Mouse (Mus musculus): Measurements from ENCODE around the gene Trim80. TPM values are rescaled to one million over a fixed set of nuclear protein-coding genes. Genes with fewer than 3 reads are reported as not detected.
A peak's percentile ranks its signal among the peaks of the same experiment; 100 is the strongest.
"Not testable (repeated sequence)": the region's sequence is repeated elsewhere in the genome, so short reads cannot be mapped to it uniquely, and the experiment has no call there.

Gene Trim80
- total RNA-seq, 4 experiments from 2014 or later, result not detected

GRCm38 (mm10) chr11:115429307-115429706, 11.0 kb upstream of the Trim80 start:
- DNase-seq, result no peak

- DNase-seq, result no peak
Measured at GRCm38 (mm10) chr11:115430561-115430960, 9.8 kb upstream of the Trim80 start.

GRCm38 (mm10) chr11:115432814-115433213, 7.5 kb upstream of the Trim80 start:
- DNase-seq, result no peak

- no peak for DNase-seq
Measured at GRCm38 (mm10) chr11:115433342-115433741, 7.0 kb upstream of the Trim80 start.

GRCm38 (mm10) chr11:115435596-115436337, 4.6 kb upstream of the Trim80 start:
- DNase-seq, result no peak

- no peak for DNase-seq
Measured at GRCm38 (mm10) chr11:115437571-115438122, 2.7 kb upstream of the Trim80 start.

GRCm38 (mm10) chr11:115439326-115439725, 1.0 kb upstream of the Trim80 start:
- no peak for DNase-seq

- no peak for DNase-seq
Measured at GRCm38 (mm10) chr11:115441417-115441816, 1.1 kb downstream of the Trim80 start.

GRCm38 (mm10) chr11:115446906-115447305, 6.6 kb downstream of the Trim80 start:
- DNase-seq, result peak; percentile 67

GRCm38 (mm10) chr11:115447321-115447885, 7.1 kb downstream of the Trim80 start:
- no peak for DNase-seq

- no peak for DNase-seq
Measured at GRCm38 (mm10) chr11:115448075-115448474, 7.7 kb downstream of the Trim80 start.

- no peak for DNase-seq
Measured at GRCm38 (mm10) chr11:115448998-115449397, 8.7 kb downstream of the Trim80 start.

GRCm38 (mm10) chr11:115450176-115450575, 9.8 kb downstream of the Trim80 start:
- no peak for DNase-seq

- no peak for DNase-seq
Measured at GRCm38 (mm10) chr11:115451781-115452241, 11.5 kb downstream of the Trim80 start.

GRCm38 (mm10) chr11:115452281-115452860, 12.0 kb downstream of the Trim80 start:
- DNase-seq, result no peak

- DNase-seq, result no peak
Measured at GRCm38 (mm10) chr11:115453306-115453705, 13.0 kb downstream of the Trim80 start.

GRCm38 (mm10) chr11:115454822-115455221, 14.5 kb downstream of the Trim80 start:
- not testable (repeated sequence) for DNase-seq

- DNase-seq, result no peak
Measured at GRCm38 (mm10) chr11:115455619-115456018, 15.3 kb downstream of the Trim80 start.

GRCm38 (mm10) chr11:115456182-115456581, 15.8 kb downstream of the Trim80 start:
- no peak for DNase-seq

- no peak for DNase-seq
Measured at GRCm38 (mm10) chr11:115457405-115457804, 17.1 kb downstream of the Trim80 start.

GRCm38 (mm10) chr11:115460976-115461375, 20.6 kb downstream of the Trim80 start:
- no peak for DNase-seq

GRCm38 (mm10) chr11:115461846-115462242, 21.5 kb downstream of the Trim80 start:
- no peak for DNase-seq

- DNase-seq, result no peak
Measured at GRCm38 (mm10) chr11:115462243-115462891, 22.0 kb downstream of the Trim80 start, which contains the start of gene Slc16a5. Slc16a5 (plus strand) TSS chr11:115462474.

Data from adrenal gland, adult 8-10 months (tissue).